Mouse (Mus musculus): ENCODE data around the gene Hoxa1. TPM values are rescaled to one million over a fixed set of nuclear protein-coding genes. Genes with fewer than 3 reads are reported as not detected.

The Hoxa1 gene
- 2.4 and 3.0 TPM in 2 replicates for polyA plus RNA-seq (2011; ENCODE audit: insufficient read length, low read depth, missing spikeins)

- peak within 1 kb of the TSS; percentile 90 for H3K27ac ChIP-seq (ENCODE audit: insufficient read depth, low read length)
- 0 out of 2 replicates have a peak, but pooled peaks cover 2% of the 10 kb centered on the region for H3K4me1 ChIP-seq (ENCODE audit: control insufficient read depth, insufficient read depth, low read length)
- peak within 1 kb of the TSS; percentile 55 for H3K4me3 ChIP-seq (ENCODE audit: insufficient read depth, low read length)
Observed at GRCm38 (mm10) chr6:52158276-52159051, at the start of gene Hoxa1. Hoxa1 (minus strand) TSS chr6:52158317.

GRCm38 (mm10) chr6:52207684-52207976 lies 49.5 kb upstream of the Hoxa1 start:
- Histone ChIP-seq H3K27ac (ENCODE audit: insufficient read depth, low read length) (no peak overlapping the region), H3K4me1 (ENCODE audit: control insufficient read depth, insufficient read depth, low read length) (no peaks in the 10 kb centered on the region), H3K4me3 (ENCODE audit: insufficient read depth, low read length) (no peak overlapping the region)
- TF ChIP-seq CTCF (IDR thresholded peaks at IDR 0.05; ENCODE audit: borderline replicate concordance, insufficient read depth, low read length) (no peak), POLR2A (IDR thresholded peaks at IDR 0.05; ENCODE audit: low read depth, low read length) (no peak)

More at GRCm38 (mm10) chr6:52158276-52159051, at the start of gene Hoxa1:
- no peak for TF ChIP-seq CTCF (IDR thresholded peaks at IDR 0.05; ENCODE audit: borderline replicate concordance, insufficient read depth, low read length)
- peak; percentile 70 for TF ChIP-seq POLR2A (IDR thresholded peaks at IDR 0.05; ENCODE audit: low read depth, low read length)

GRCm38 (mm10) chr6:52206882-52207683 lies 49.0 kb upstream of the Hoxa1 start:
- TF ChIP-seq CTCF (IDR thresholded peaks at IDR 0.05; ENCODE audit: borderline replicate concordance, insufficient read depth, low read length) (no peak), POLR2A (IDR thresholded peaks at IDR 0.05; ENCODE audit: low read depth, low read length) (no peak)

GRCm38 (mm10) chr6:52205638-52206621 lies 47.8 kb upstream of the Hoxa1 start:
- Histone ChIP-seq H3K27ac (ENCODE audit: insufficient read depth, low read length) (peak overlapping the region; percentile 9), H3K4me3 (ENCODE audit: insufficient read depth, low read length) (peak overlapping the region; percentile 6; the same call in 1 of the 2 replicates), H3K4me1 (ENCODE audit: control insufficient read depth, insufficient read depth, low read length) (no peaks in the 10 kb centered on the region)
- TF ChIP-seq CTCF (IDR thresholded peaks at IDR 0.05; ENCODE audit: borderline replicate concordance, insufficient read depth, low read length) (no peak), POLR2A (IDR thresholded peaks at IDR 0.05; ENCODE audit: low read depth, low read length) (no peak)

More at GRCm38 (mm10) chr6:52206882-52207683, 49.0 kb upstream of the Hoxa1 start:
- H3K4me1 ChIP-seq (ENCODE audit: control insufficient read depth, insufficient read depth, low read length) = no peaks in the 10 kb centered on the region
- 0 out of 2 replicates have a peak overlapping the region, but pooled peaks have one; percentile 4 for H3K27ac ChIP-seq (ENCODE audit: insufficient read depth, low read length)
- 0 out of 2 replicates have a peak overlapping the region, but pooled peaks have one; percentile 0 for H3K4me3 ChIP-seq (ENCODE audit: insufficient read depth, low read length)

- Histone ChIP-seq H3K4me1 (ENCODE audit: control insufficient read depth, insufficient read depth, low read length) (no peaks in the 10 kb centered on the region), H3K27ac (ENCODE audit: insufficient read depth, low read length) (peak overlapping the region; percentile 9; the same call in 1 of the 2 replicates), H3K4me3 (ENCODE audit: insufficient read depth, low read length) (peak overlapping the region; percentile 5; the same call in 1 of the 2 replicates)
- TF ChIP-seq CTCF (IDR thresholded peaks at IDR 0.05; ENCODE audit: borderline replicate concordance, insufficient read depth, low read length) (no peak), POLR2A (IDR thresholded peaks at IDR 0.05; ENCODE audit: low read depth, low read length) (no peak)
Observed at GRCm38 (mm10) chr6:52205221-52205620, 47.1 kb upstream of the Hoxa1 start.

- H3K27ac ChIP-seq (ENCODE audit: insufficient read depth, low read length) = peak within 1 kb of the TSS; percentile 9; the same call in 1 of the 2 replicates
- peak within 1 kb of the TSS; percentile 45 for H3K4me3 ChIP-seq (ENCODE audit: insufficient read depth, low read length)
- TF ChIP-seq CTCF (IDR thresholded peaks at IDR 0.05; ENCODE audit: borderline replicate concordance, insufficient read depth, low read length) (peak; percentile 80), POLR2A (IDR thresholded peaks at IDR 0.05; ENCODE audit: low read depth, low read length) (peak; percentile 49; the same call in 1 of the 2 replicates)
- H3K4me1 ChIP-seq (ENCODE audit: control insufficient read depth, insufficient read depth, low read length) = no peaks in the 10 kb centered on the region
Observed at GRCm38 (mm10) chr6:52204050-52204752, 46.1 kb upstream of the Hoxa1 start, which contains the start of gene Hoxa5. Hoxa5 (minus strand) TSS chr6:52204587.

GRCm38 (mm10) chr6:52203371-52204049 lies 45.4 kb upstream of the Hoxa1 start:
- no peaks in the 10 kb centered on the region for H3K4me1 ChIP-seq (ENCODE audit: control insufficient read depth, insufficient read depth, low read length)
- no peak for TF ChIP-seq POLR2A (IDR thresholded peaks at IDR 0.05; ENCODE audit: low read depth, low read length)
- no peak for TF ChIP-seq CTCF (IDR thresholded peaks at IDR 0.05; ENCODE audit: borderline replicate concordance, insufficient read depth, low read length)
- H3K27ac ChIP-seq (ENCODE audit: insufficient read depth, low read length) = no peak overlapping the region
- H3K4me3 ChIP-seq (ENCODE audit: insufficient read depth, low read length) = peak overlapping the region; percentile 45

- H3K27ac ChIP-seq (ENCODE audit: insufficient read depth, low read length) = no peak overlapping the region
- no peaks in the 10 kb centered on the region for H3K4me1 ChIP-seq (ENCODE audit: control insufficient read depth, insufficient read depth, low read length)
- TF ChIP-seq CTCF (IDR thresholded peaks at IDR 0.05; ENCODE audit: borderline replicate concordance, insufficient read depth, low read length) (no peak), POLR2A (IDR thresholded peaks at IDR 0.05; ENCODE audit: low read depth, low read length) (no peak)
- H3K4me3 ChIP-seq (ENCODE audit: insufficient read depth, low read length) = peak overlapping the region; percentile 45
Observed at GRCm38 (mm10) chr6:52203121-52203370, 44.9 kb upstream of the Hoxa1 start.
